Mouse (Mus musculus): Measurements from ENCODE around the gene Traf3ip1. TPM values are rescaled to one million over a fixed set of nuclear protein-coding genes. Genes with fewer than 3 reads are reported as not detected.

Gene Traf3ip1
- total RNA-seq, 1 experiment from 2014 or later: 12.1 TPM

Other genes starting within 250 kb of the Traf3ip1 start
- gene Ube2f, start 244.3 kb upstream of the Traf3ip1 start, total RNA-seq (2021): 71.1 and 79.9 TPM in 2 replicates
- 16.2 and 18.4 TPM in 2 replicates for gene Scly, start 196.3 kb upstream of the Traf3ip1 start, total RNA-seq (2021)
- not detected in 2 replicates for gene Espnl, start 172.6 kb upstream of the Traf3ip1 start, total RNA-seq (2021)
- 0.46 and 0.48 TPM in 2 replicates for gene Klhl30, start 143.6 kb upstream of the Traf3ip1 start, total RNA-seq (2021)
- gene Erfe, start 128.2 kb upstream of the Traf3ip1 start, total RNA-seq (2021): 2.7 and 5.9 TPM in 2 replicates
- 108 and 115 TPM in 2 replicates for gene Ilkap, start 95.8 kb upstream of the Traf3ip1 start, total RNA-seq (2021)
- 160 and 211 TPM in 2 replicates for gene Hes6, start 80.6 kb upstream of the Traf3ip1 start, total RNA-seq (2021)
- gene Per2, start 35.3 kb upstream of the Traf3ip1 start, total RNA-seq (2021): 37.4 and 37.5 TPM in 2 replicates
- 17.0 and 19.3 TPM in 2 replicates for gene Asb1, start 45.9 kb downstream of the Traf3ip1 start, total RNA-seq (2021)

All from adrenal gland, postnatal 25 days (tissue).